Comparison of ENCODE assay signal across 12 mouse cellular contexts in the genomic region with DNA sequence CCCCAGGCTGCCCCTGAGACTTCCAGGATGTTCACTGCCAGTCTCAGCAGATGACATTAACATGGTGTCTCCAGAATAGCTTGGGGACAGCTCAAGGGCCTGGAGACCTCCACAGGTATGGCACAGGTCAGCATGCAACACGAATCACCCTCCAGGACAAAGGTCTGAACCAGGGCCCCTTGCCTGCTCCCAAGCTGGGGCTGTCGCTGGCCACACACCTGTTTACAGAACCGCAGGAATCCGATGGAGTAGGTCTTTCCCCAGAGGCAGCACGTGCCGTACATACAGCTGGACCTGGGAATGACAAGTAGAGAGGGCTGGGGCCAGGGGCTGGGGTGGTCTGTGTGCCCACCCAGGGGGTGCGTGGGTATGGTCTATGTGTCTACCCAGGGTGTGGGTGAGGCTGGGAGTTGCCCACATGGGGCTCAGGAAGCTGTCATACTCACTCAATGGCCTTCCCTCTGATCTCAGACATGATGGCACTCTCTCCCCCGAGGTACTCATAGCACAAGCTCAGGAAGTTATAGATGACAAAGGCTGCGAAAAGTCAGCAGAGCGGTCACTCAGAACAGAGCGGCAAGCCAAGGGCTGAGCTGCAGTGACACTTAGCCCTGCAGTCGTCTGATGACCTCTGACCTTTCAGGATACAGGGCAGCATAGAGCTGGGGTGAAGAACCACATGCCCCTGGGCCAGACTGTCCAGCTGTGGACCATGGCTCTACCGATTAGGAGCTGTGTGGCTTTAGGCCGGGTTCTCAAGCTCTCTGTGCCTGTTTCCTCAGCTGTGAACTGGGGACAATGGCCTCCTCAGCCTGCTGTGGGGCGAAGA. TPM values are rescaled to one million over a fixed set of nuclear protein-coding genes. Genes with fewer than 3 reads are reported as not detected.
DNase-seq lines count a peak whose midpoint lies in the region; ATAC-seq and TF ChIP-seq lines count a peak whose summit lies in the region.
"Had no signal": no experiment of that assay in that cellular context is flagged by ENCODE, and none has a peak within 500 bp of the region (broad histone marks: within the 10 kb centered on the region; RNA-seq: fewer than 3 reads in every experiment).

No protein-coding gene starts in this region.

- no peak for TF ChIP-seq POLR2A in small intestine, adult 2 months (IDR thresholded peaks at IDR 0.05; ENCODE audit: low read depth, low read length)

- peak overlapping the region in 1 of 2 experiments; percentile 75; a peak in 2 of 4 replicates for H3K27ac ChIP-seq in heart, embryonic 14.5 days (replicated peaks in 1 of 2; ENCODE audit: control insufficient read depth in 1 of 2, insufficient read depth in 1 of 2, low read depth in 2 of 2, low read length in 2 of 2)
- H3K27ac ChIP-seq in liver, embryonic 13.5 days: peak overlapping the region; percentile 26; the same call in 1 of the 2 replicates
- no peak overlapping the region for H3K27ac ChIP-seq in liver, embryonic 12.5 days
- peak overlapping the region; percentile 84; the same call in 1 of the 2 replicates for H3K27ac ChIP-seq in intestine, embryonic 14.5 days (ENCODE audit: low read depth)
- H3K27ac ChIP-seq in small intestine, adult 2 months (ENCODE audit: insufficient read depth, low read depth, low read length): peak overlapping the region; percentile 74
- H3K27ac ChIP-seq: embryonic facial prominence, embryonic 13.5 days; limb, embryonic 15.5 days had no signal

- H3K9me3 ChIP-seq in heart, embryonic 14.5 days (ENCODE audit: control insufficient read depth, low read length): no peaks in the 10 kb centered on the region
- H3K9me3 ChIP-seq in liver, embryonic 13.5 days (replicated peaks): no peaks in the 10 kb centered on the region
- no peaks in the 10 kb centered on the region for H3K9me3 ChIP-seq in liver, embryonic 12.5 days (replicated peaks)
- no peaks in the 10 kb centered on the region for H3K9me3 ChIP-seq in intestine, embryonic 14.5 days (ENCODE audit: control insufficient read depth, low read length)
- H3K9me3 ChIP-seq: embryonic facial prominence, embryonic 13.5 days; limb, embryonic 15.5 days had no signal

- no peak for TF ChIP-seq CTCF in small intestine, adult 2 months (IDR thresholded peaks at IDR 0.05; ENCODE audit: extremely low read depth, insufficient read length, insufficient replicate concordance, low read depth, low read length)

- peaks cover 95% of the 10 kb centered on the region for H3K36me3 ChIP-seq in heart, embryonic 14.5 days (ENCODE audit: control insufficient read depth, insufficient read depth, low read length)
- 0 out of 2 replicates have a peak, but pooled peaks cover 3% of the 10 kb centered on the region for H3K36me3 ChIP-seq in liver, embryonic 13.5 days
- H3K36me3 ChIP-seq in liver, embryonic 12.5 days: peaks cover 48% of the 10 kb centered on the region
- H3K36me3 ChIP-seq in intestine, embryonic 14.5 days (ENCODE audit: control insufficient read depth, insufficient read depth, low read length): peaks cover 61% of the 10 kb centered on the region
- H3K36me3 ChIP-seq in small intestine, adult 2 months (ENCODE audit: control insufficient read depth, insufficient read depth, low read length): peaks cover 14% of the 10 kb centered on the region; the same call in 1 of the 2 replicates

- no peak for ATAC-seq in heart, embryonic 14.5 days (ENCODE audit: insufficient number of reproducible peaks, insufficient read depth, low FRiP score, low read depth)
- ATAC-seq in liver, embryonic 13.5 days (ENCODE audit: low read depth): peak; percentile 24; the same call in 1 of the 2 replicates
- no peak for ATAC-seq in liver, embryonic 12.5 days
- no peak for ATAC-seq in intestine, embryonic 14.5 days (replicated peaks; ENCODE audit: low FRiP score, low TSS enrichment, low read depth)
- ATAC-seq: CD4-positive, CD25-positive, alpha-beta regulatory T cell, adult 4 months had no signal

- WGBS in heart, embryonic 14.5 days: 73% methylated on average over 15 of the region's 15 CpGs
- WGBS in liver, embryonic 13.5 days (ENCODE audit: insufficient replicate concordance): 73% methylated on average over 15 of the region's 15 CpGs
- 68% methylated on average over 15 of the region's 15 CpGs for WGBS in liver, embryonic 12.5 days (ENCODE audit: insufficient replicate concordance)
- WGBS in intestine, embryonic 14.5 days: 67% methylated on average over 15 of the region's 15 CpGs
- 66% methylated on average over 15 of the region's 15 CpGs for WGBS in small intestine, adult 2 months

- no peak overlapping the region for H3K4me3 ChIP-seq in heart, embryonic 14.5 days (ENCODE audit: control insufficient read depth in 1 of 2, insufficient read depth in 1 of 2, low read depth in 1 of 2, low read length in 2 of 2)
- no peak overlapping the region for H3K4me3 ChIP-seq in liver, embryonic 13.5 days (replicated peaks)
- H3K4me3 ChIP-seq in liver, embryonic 12.5 days: no peak overlapping the region
- H3K4me3 ChIP-seq in intestine, embryonic 14.5 days (ENCODE audit: low read depth, low read length): no peak overlapping the region
- no peak overlapping the region for H3K4me3 ChIP-seq in small intestine, adult 2 months (ENCODE audit: low read depth, low read length)
- H3K4me3 ChIP-seq: embryonic facial prominence, embryonic 13.5 days; limb, embryonic 15.5 days had no signal

- peaks cover 12 to 22% of the 10 kb centered on the region in 2 experiments for H3K4me1 ChIP-seq in heart, embryonic 14.5 days (ENCODE audit: control insufficient read depth in 2 of 2, insufficient read depth in 2 of 2, low read length in 2 of 2)
- H3K4me1 ChIP-seq in liver, embryonic 13.5 days (replicated peaks): peaks cover 31% of the 10 kb centered on the region
- peaks cover 26% of the 10 kb centered on the region for H3K4me1 ChIP-seq in liver, embryonic 12.5 days
- peaks cover 20% of the 10 kb centered on the region for H3K4me1 ChIP-seq in intestine, embryonic 14.5 days (replicated peaks; ENCODE audit: control insufficient read depth, insufficient read depth, low read length)
- peaks cover 25% of the 10 kb centered on the region for H3K4me1 ChIP-seq in small intestine, adult 2 months (ENCODE audit: control insufficient read depth, insufficient read depth, insufficient read length, low read length)

- 0 out of 2 replicates have a peak overlapping the region, but pooled peaks have one; percentile 27 for H3K9ac ChIP-seq in heart, embryonic 14.5 days (ENCODE audit: low read length)
- H3K9ac ChIP-seq in liver, embryonic 13.5 days: no peak overlapping the region
- H3K9ac ChIP-seq in liver, embryonic 12.5 days: no peak overlapping the region
- no peak overlapping the region for H3K9ac ChIP-seq in intestine, embryonic 14.5 days (ENCODE audit: low read length)
- H3K9ac ChIP-seq: embryonic facial prominence, embryonic 13.5 days; limb, embryonic 15.5 days had no signal

- no peak for DNase-seq in heart, adult 9 months (ENCODE audit: low spot score in 2 of 2)
- no peak for DNase-seq in liver, embryonic 13.5 days
- no peak for DNase-seq in intestine, embryonic 14.5 days (ENCODE audit: low spot score)
- no peak for DNase-seq in cerebellum, postnatal 10 days
- DNase-seq in MN1 (ENCODE audit: low spot score): no peak
- DNase-seq: cerebellum, adult 8-10 months had no signal

- H3K4me2 ChIP-seq in heart, embryonic 14.5 days (ENCODE audit: low read length): no peak overlapping the region
- H3K4me2 ChIP-seq in liver, embryonic 13.5 days: no peak overlapping the region
- no peak overlapping the region for H3K4me2 ChIP-seq in liver, embryonic 12.5 days
- H3K4me2 ChIP-seq in intestine, embryonic 14.5 days (ENCODE audit: low read length): no peak overlapping the region
- H3K4me2 ChIP-seq: embryonic facial prominence, embryonic 13.5 days; limb, embryonic 15.5 days had no signal

- no peaks in the 10 kb centered on the region for H3K27me3 ChIP-seq in heart, embryonic 14.5 days (ENCODE audit: control insufficient read depth, insufficient read depth, low read length)
- no peaks in the 10 kb centered on the region for H3K27me3 ChIP-seq in liver, embryonic 13.5 days
- no peaks in the 10 kb centered on the region for H3K27me3 ChIP-seq in liver, embryonic 12.5 days (replicated peaks)
- H3K27me3 ChIP-seq in intestine, embryonic 14.5 days (replicated peaks; ENCODE audit: control insufficient read depth, insufficient read depth, low read length): no peaks in the 10 kb centered on the region
- no peaks in the 10 kb centered on the region for H3K27me3 ChIP-seq in small intestine, adult 2 months (ENCODE audit: control insufficient read depth, insufficient read depth, low read length)
- H3K27me3 ChIP-seq: embryonic facial prominence, embryonic 13.5 days; limb, embryonic 15.5 days had no signal

RNA-seq across cellular contexts. Expression of gene Maff, which starts 23.2 kb away (rescaled TPM):
- polyA plus RNA-seq in heart, embryonic 14.5 days (2014; fragmentation: Nextera tagmentation; extraction: Ambion mirVana): 2.2 and 3.5 TPM in 2 replicates
- 0.95 and 1.1 TPM in 2 replicates for polyA plus RNA-seq in liver, embryonic 13.5 days (2015; fragmentation: Nextera tagmentation; extraction: Ambion mirVana)
- polyA plus RNA-seq in liver, embryonic 12.5 days (2016; fragmentation: Nextera tagmentation; extraction: Ambion mirVana): 1.1 and 2.8 TPM in 2 replicates
- 6.4 and 8.9 TPM in 2 replicates for polyA plus RNA-seq in intestine, embryonic 14.5 days (2014; fragmentation: Nextera tagmentation; extraction: Ambion mirVana)
- polyA plus RNA-seq in small intestine, adult 2 months (2012; rRNA removed): 9.4 and 28.5 TPM in 2 replicates

RNA-seq across cellular contexts. Expression of gene Tmem184b, which starts 33.7 kb away (rescaled TPM):
- 56.1 and 60.6 TPM in 2 replicates for polyA plus RNA-seq in heart, embryonic 14.5 days (2014; fragmentation: Nextera tagmentation; extraction: Ambion mirVana)
- polyA plus RNA-seq in liver, embryonic 13.5 days (2015; fragmentation: Nextera tagmentation; extraction: Ambion mirVana): 8.7 and 12.1 TPM in 2 replicates
- polyA plus RNA-seq in liver, embryonic 12.5 days (2016; fragmentation: Nextera tagmentation; extraction: Ambion mirVana): 16.4 and 19.0 TPM in 2 replicates
- polyA plus RNA-seq in intestine, embryonic 14.5 days (2014; fragmentation: Nextera tagmentation; extraction: Ambion mirVana): 53.0 and 56.6 TPM in 2 replicates
- 80.3 and 168 TPM in 2 replicates for polyA plus RNA-seq in small intestine, adult 2 months (2012; rRNA removed)

RNA-seq across cellular contexts. Expression of gene Pla2g6, which starts 41.5 kb away (rescaled TPM):
- polyA plus RNA-seq in heart, embryonic 14.5 days (2014; fragmentation: Nextera tagmentation; extraction: Ambion mirVana): 10.9 and 11.7 TPM in 2 replicates
- 11.4 and 14.9 TPM in 2 replicates for polyA plus RNA-seq in liver, embryonic 13.5 days (2015; fragmentation: Nextera tagmentation; extraction: Ambion mirVana)
- polyA plus RNA-seq in liver, embryonic 12.5 days (2016; fragmentation: Nextera tagmentation; extraction: Ambion mirVana): 16.8 and 17.3 TPM in 2 replicates
- polyA plus RNA-seq in intestine, embryonic 14.5 days (2014; fragmentation: Nextera tagmentation; extraction: Ambion mirVana): 17.0 and 20.7 TPM in 2 replicates
- 24.1 and 40.2 TPM in 2 replicates for polyA plus RNA-seq in small intestine, adult 2 months (2012; rRNA removed)
